Mouse (Mus musculus) CH12.LX (cell line): ENCODE results near the gene Pgm5. TPM values are rescaled to one million over a fixed set of nuclear protein-coding genes. Genes with fewer than 3 reads are reported as not detected.

Experiments used
- DNase-seq: peaks from one replicate; pipeline ENCODE4 v3.0.0-alpha.2; 2013; ENCODE audit errors: extremely low read depth
- H3K27ac ChIP-seq: 2 replicates; pipeline ENCODE4 v1.5.1; 2012; ENCODE audit warnings: low read depth, mild to moderate bottlenecking, control low read depth, moderate library complexity; ENCODE audit not compliant: insufficient read depth
- H3K27me3 ChIP-seq: replicated peaks from 2 replicates; pipeline ENCODE3; 2012; ENCODE audit warnings: inconsistent platforms
- H3K36me3 ChIP-seq, 2 experiments: replicated peaks in 1 of 2; 2 replicates each; pipeline versions ENCODE3 to v1.6.1; 2012; ENCODE audit warnings: inconsistent platforms in 1 of 2, low read length in 1 of 2, mild to moderate bottlenecking in 1 of 2, mixed read lengths in 1 of 2, moderate library complexity in 1 of 2; ENCODE audit not compliant: control insufficient read depth in 1 of 2, insufficient read depth in 1 of 2
- H3K4me1 ChIP-seq, 2 experiments: 2 replicates each; pipeline ENCODE4 v1.6.1; 2012; ENCODE audit warnings: inconsistent platforms in 1 of 2, moderate library complexity in 1 of 2; ENCODE audit not compliant: insufficient read depth in 2 of 2, control insufficient read depth in 1 of 2
- H3K4me2 ChIP-seq: 2 replicates; pipeline ENCODE4 v1.6.1; 2012; ENCODE audit warnings: low read depth, mild to moderate bottlenecking, control low read depth; ENCODE audit not compliant: poor library complexity, insufficient read depth, severe bottlenecking
- H3K4me3 ChIP-seq, 3 experiments: fragments of 150-350 bp in 1 of 3; sonication (generic) in 1 of 3; replicated peaks in 1 of 3; 2 replicates each; pipeline versions ENCODE3 to v1.5.1; 2011 to 2012; ENCODE audit warnings: low read depth in 2 of 3, low read length in 2 of 3, mild to moderate bottlenecking in 2 of 3, moderate library complexity in 2 of 3, control low read depth in 1 of 3, improper control_type of control experiment in 1 of 3, inconsistent platforms in 1 of 3, mixed read lengths in 1 of 3; ENCODE audit not compliant: poor library complexity in 1 of 3
- H3K79me2 ChIP-seq: replicated peaks from 2 replicates; pipeline ENCODE4 v1.6.1; 2012; ENCODE audit warnings: mild to moderate bottlenecking, moderate library complexity; ENCODE audit not compliant: control insufficient read depth, poor library complexity, insufficient read depth, severe bottlenecking; ENCODE audit errors: extremely low read depth
- H3K9ac ChIP-seq: 2 replicates; pipeline ENCODE4 v1.6.1; 2012; ENCODE audit warnings: low read depth, mild to moderate bottlenecking, control low read depth, moderate library complexity; ENCODE audit not compliant: insufficient read depth
- H3K9me3 ChIP-seq: replicated peaks from 2 replicates; pipeline ENCODE3; 2012; ENCODE audit warnings: low read length, inconsistent platforms, mixed read lengths
- BHLHE40 ChIP-seq: IDR thresholded peaks from 2 replicates; pipeline ENCODE4 v1.6.1; 2011; ENCODE audit warnings: mild to moderate bottlenecking, low read depth, low read length, improper control_type of control experiment
- CHD1 ChIP-seq: IDR thresholded peaks from 2 replicates; pipeline ENCODE4 v1.6.1; 2012; ENCODE audit warnings: low read depth, low read length, improper control_type of control experiment, inconsistent platforms
- CHD2 ChIP-seq: IDR thresholded peaks from 2 replicates; pipeline ENCODE4 v1.6.1; 2011; ENCODE audit warnings: low read length, improper control_type of control experiment
- EP300 ChIP-seq: IDR thresholded peaks from 2 replicates; pipeline ENCODE4 v1.6.1; 2011; ENCODE audit warnings: low read length, improper control_type of control experiment
- ETS1 ChIP-seq: conservative IDR thresholded peaks from 2 replicates; pipeline ENCODE4 v1.6.1; 2012; ENCODE audit warnings: low read depth, mild to moderate bottlenecking, inconsistent platforms, low read length, improper control_type of control experiment, moderate library complexity
- JUN ChIP-seq: IDR thresholded peaks from 2 replicates; pipeline ENCODE4 v1.6.1; 2011; ENCODE audit warnings: low read depth, mild to moderate bottlenecking, low read length, improper control_type of control experiment, moderate library complexity; ENCODE audit not compliant: insufficient read depth
- KAT2A ChIP-seq: IDR thresholded peaks from 2 replicates; pipeline ENCODE4 v1.6.1; 2012; ENCODE audit warnings: low read length, improper control_type of control experiment, inconsistent platforms; ENCODE audit not compliant: insufficient replicate concordance
- MAFK ChIP-seq: IDR thresholded peaks from 2 replicates; pipeline ENCODE4 v1.6.1; 2011; ENCODE audit warnings: low read length, improper control_type of control experiment; ENCODE audit not compliant: insufficient replicate concordance
- MAX ChIP-seq: IDR thresholded peaks from 2 replicates; pipeline ENCODE4 v1.6.1; 2011; ENCODE audit warnings: low read length, improper control_type of control experiment
- MAZ ChIP-seq: IDR thresholded peaks from 2 replicates; pipeline ENCODE4 v1.6.1; 2012; ENCODE audit warnings: low read depth, mild to moderate bottlenecking, inconsistent platforms, low read length, improper control_type of control experiment, moderate library complexity
- MYC ChIP-seq: IDR thresholded peaks from 2 replicates; pipeline ENCODE4 v1.6.1; 2011; ENCODE audit warnings: low read depth, mild to moderate bottlenecking, improper control_type of control experiment, low read length
- NELFE ChIP-seq: IDR thresholded peaks from 2 replicates; pipeline ENCODE4 v1.6.1; 2011; ENCODE audit warnings: low read depth, low read length, improper control_type of control experiment
- PAX5 ChIP-seq: IDR thresholded peaks from 2 replicates; pipeline ENCODE4 v1.6.1; 2012; ENCODE audit warnings: low read length, inconsistent platforms, mixed read lengths
- SIN3A ChIP-seq: IDR thresholded peaks from 2 replicates; pipeline ENCODE4 v1.6.1; 2012; ENCODE audit warnings: low read length, improper control_type of control experiment, inconsistent platforms
- TCF12 ChIP-seq: IDR thresholded peaks from 2 replicates; pipeline ENCODE4 v1.6.1; 2014; ENCODE audit warnings: low read depth, mild to moderate bottlenecking, inconsistent platforms, low read length, improper control_type of control experiment
- UBTF ChIP-seq: IDR thresholded peaks from 2 replicates; pipeline ENCODE4 v1.6.1; 2012; ENCODE audit warnings: low read depth, mild to moderate bottlenecking, inconsistent platforms, low read length, improper control_type of control experiment, moderate library complexity
- ZKSCAN1 ChIP-seq: IDR thresholded peaks from 2 replicates; pipeline ENCODE4 v1.6.1; 2012; ENCODE audit warnings: low read depth, inconsistent platforms, low read length, improper control_type of control experiment, borderline replicate concordance
- ZMIZ1 ChIP-seq: IDR thresholded peaks from 2 replicates; pipeline ENCODE4 v1.6.1; 2012; ENCODE audit warnings: low read depth, mild to moderate bottlenecking, inconsistent platforms, low read length, improper control_type of control experiment
- ZNF384 ChIP-seq: IDR thresholded peaks from 2 replicates; pipeline ENCODE4 v1.6.1; 2012; ENCODE audit warnings: low read depth, low read length, improper control_type of control experiment, inconsistent platforms
- dilution Hi-C: fragments of 300-500 bp; cut with MboI; formaldehyde crosslinking; loops from 2 replicates; pipeline ENCODE4 v1.14.3; 2020; ENCODE audit warnings: low sequenced_read_pairs; ENCODE audit not compliant: extremely low pct_unique_long_range_greater_than_20kb, extremely low pct_ligation_motif_present
- in situ Hi-C: fragments of 300-500 bp; cut with MboI; formaldehyde crosslinking; loops from 3 replicates; pipeline ENCODE4 v1.14.3; 2019; ENCODE audit warnings: low sequenced_read_pairs, low pct_ligation_motif_present, low pct_unique_long_range_greater_than_20kb, mixed read lengths
- polyA plus RNA-seq: library from polyadenylated mRNA; unstranded; fragments of >175 nt; gene quantifications from 2 replicates; pipeline ENCODE4 v1.2.1, GENCODE M21; 2012; ENCODE audit warnings: low read depth; ENCODE audit not compliant: insufficient read length
- total RNA-seq, 2 experiments: library from RNA; depleted of rRNA; stranded (reverse); fragments of 300-350 nt in 1 of 2; fragments of >200 nt in 1 of 2; gene quantifications; 2 replicates each; pipeline ENCODE4 v1.2.3; 2012 to 2014

Gene Pgm5
- total and polyA plus RNA-seq, 3 experiments = not detected

DNA sequence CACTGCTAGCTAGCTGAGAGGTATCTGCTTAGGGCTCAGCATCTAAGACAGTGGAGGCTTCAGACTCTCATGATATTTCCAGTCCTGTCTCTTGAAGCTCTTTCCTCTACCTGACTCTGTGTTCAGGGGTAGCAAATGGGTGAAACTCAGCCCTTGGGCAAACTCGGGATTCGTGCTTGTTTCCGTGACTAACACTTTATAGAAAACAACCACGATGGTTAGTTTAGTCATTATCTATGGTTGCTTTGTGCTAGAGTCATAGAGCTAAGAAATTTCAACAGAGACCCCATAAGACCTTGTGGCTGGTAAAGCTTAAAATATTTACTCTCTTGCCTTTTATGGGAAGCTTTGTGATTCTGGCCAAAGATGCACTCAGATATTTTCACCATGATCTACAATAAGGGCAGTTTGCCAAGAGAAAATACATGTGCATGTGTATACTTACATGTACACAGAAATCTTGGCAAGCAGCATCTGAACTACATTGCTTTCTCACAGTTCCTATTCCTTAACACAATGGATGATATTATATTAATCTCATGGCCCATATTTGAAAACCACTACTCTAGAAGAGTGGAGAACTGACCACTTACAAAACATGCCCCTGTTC is 115.3 kb downstream of the Pgm5 start:
- no peak overlapping the region for H3K4me2 ChIP-seq
- peaks cover 0 to 5% of the 10 kb centered on the region in 2 experiments; a peak in 2 of 4 replicates for H3K4me1 ChIP-seq
- DNase-seq = no peak
- no peaks in the 10 kb centered on the region for H3K36me3 ChIP-seq
- H3K79me2 ChIP-seq = no peaks in the 10 kb centered on the region
- in situ Hi-C loops (no loop called here), dilution Hi-C loops (no loop called here)
- no peak overlapping the region for H3K27ac ChIP-seq
- no peak overlapping the region for H3K9ac ChIP-seq
- TF ChIP-seq ZMIZ1 = no peak
- H3K4me3 ChIP-seq = no peak overlapping the region
- no peaks in the 10 kb centered on the region for H3K9me3 ChIP-seq
- H3K27me3 ChIP-seq = no peaks in the 10 kb centered on the region

DNA sequence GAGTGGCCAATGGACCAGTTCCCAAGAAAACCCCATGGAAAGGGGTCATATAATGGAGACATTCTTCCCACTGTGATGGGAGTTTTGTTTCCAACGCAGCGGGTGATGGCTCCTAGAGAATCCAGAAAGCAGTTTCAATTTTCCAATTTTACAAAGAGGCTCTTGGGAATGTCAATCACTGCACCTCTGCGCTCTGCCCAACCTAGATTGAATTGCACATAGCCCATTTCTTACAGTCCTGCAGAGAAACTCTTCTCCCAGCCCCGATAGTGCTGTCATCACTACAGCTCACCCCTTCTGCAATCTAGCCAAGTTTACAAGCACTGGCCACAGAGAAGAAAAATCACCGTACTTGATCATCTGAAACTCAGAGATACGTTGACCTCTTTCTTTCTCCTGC is 119.0 kb downstream of the Pgm5 start:
- in situ Hi-C loops (no loop called here), dilution Hi-C loops (no loop called here)
- no peaks in the 10 kb centered on the region for H3K79me2 ChIP-seq
- H3K4me3 ChIP-seq = no peak overlapping the region
- no peak for DNase-seq
- TF ChIP-seq SIN3A (no peak), JUN (no peak), BHLHE40 (no peak), CHD2 (no peak), UBTF (no peak), MAZ (no peak), PAX5 (no peak), MAFK (no peak), ZNF384 (no peak), ETS1 (no peak), ZKSCAN1 (no peak)
- H3K27ac ChIP-seq = no peak overlapping the region
- H3K4me1 ChIP-seq = peaks cover 0 to 34% of the 10 kb centered on the region in 2 experiments; a peak in 2 of 4 replicates
- H3K9ac ChIP-seq = no peak overlapping the region
- H3K27me3 ChIP-seq = no peaks in the 10 kb centered on the region
- no peaks in the 10 kb centered on the region for H3K36me3 ChIP-seq
- H3K4me2 ChIP-seq = no peak overlapping the region
- H3K9me3 ChIP-seq = no peaks in the 10 kb centered on the region

GRCm38 (mm10) chr19:24738786-24739185 is 122.9 kb downstream of the Pgm5 start:
- no peak for DNase-seq
- in situ Hi-C loops = no loop called here
- no peak for TF ChIP-seq CHD1
- no peak for TF ChIP-seq NELFE
- TF ChIP-seq MAZ = no peak
- TF ChIP-seq TCF12 = no peak
- no peak for TF ChIP-seq KAT2A
- TF ChIP-seq MYC = no peak
- TF ChIP-seq ZMIZ1 = no peak
- no peak for TF ChIP-seq MAX
- TF ChIP-seq MAFK = no peak
- no peak for TF ChIP-seq EP300
- dilution Hi-C loops = no loop called here
- no peak overlapping the region for H3K4me2 ChIP-seq
- H3K27ac ChIP-seq = no peak overlapping the region
- no peak overlapping the region for H3K9ac ChIP-seq
- peaks cover 9 to 71% of the 10 kb centered on the region in 2 experiments; a peak in 3 of 4 replicates for H3K4me1 ChIP-seq
- H3K79me2 ChIP-seq = no peaks in the 10 kb centered on the region
- no peaks in the 10 kb centered on the region for H3K9me3 ChIP-seq
- no peak overlapping the region for H3K4me3 ChIP-seq
- no peaks in the 10 kb centered on the region for H3K27me3 ChIP-seq
- H3K36me3 ChIP-seq = no peaks in the 10 kb centered on the region
